Mouse (Mus musculus) frontal cortex, postnatal 25 days (tissue): ENCODE results near the gene Stambpl1.
"Not testable (repeated sequence)": the region's sequence is repeated elsewhere in the genome, so short reads cannot be mapped to it uniquely, and the experiment has no call there.

Experiments used
- DNase-seq, 2 experiments: peaks; one replicate each; pipeline ENCODE4 v3.0.0; 2022; ENCODE audit warnings: low spot score in 2 of 2

The Stambpl1 gene

DNA sequence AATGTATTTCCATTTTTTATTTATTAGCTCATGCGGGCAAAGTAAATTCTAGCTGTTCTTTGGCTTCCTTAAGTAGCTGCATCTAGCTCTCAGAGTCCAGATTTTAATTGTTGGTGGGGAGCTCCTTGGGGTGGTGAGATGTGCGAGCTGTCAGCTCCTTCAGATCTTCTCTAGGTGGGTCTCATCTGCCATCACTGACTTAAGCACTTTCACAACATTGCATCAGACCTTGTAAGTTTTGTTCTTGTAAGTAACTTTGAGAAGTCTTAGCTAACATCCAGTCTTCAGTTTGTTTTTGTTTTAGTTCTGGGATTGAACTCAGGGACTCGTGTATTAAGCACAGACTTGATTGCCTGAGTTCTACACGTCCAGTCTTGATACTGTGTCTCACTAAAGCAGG lies 6.9 kb downstream of the Stambpl1 start:
- no peak for DNase-seq

DNA sequence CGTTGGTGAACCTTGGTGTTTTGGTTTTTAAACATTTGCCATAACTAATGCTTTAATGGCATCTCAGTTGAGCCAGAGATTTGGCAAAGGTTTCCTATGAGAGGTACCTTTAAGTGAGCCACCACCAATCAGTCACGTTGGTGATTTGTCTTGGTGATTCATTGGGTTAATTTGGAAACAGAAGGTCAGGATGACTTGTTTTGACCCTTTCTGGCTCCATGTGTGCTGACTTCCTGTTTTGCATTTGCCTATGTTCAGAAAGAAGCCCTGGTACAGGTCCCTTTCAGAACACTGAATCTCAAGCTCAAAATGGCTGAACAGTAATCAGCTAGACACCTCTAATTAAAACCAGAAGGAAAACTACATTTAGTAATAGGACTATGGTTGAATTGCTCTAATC lies 7.5 kb downstream of the Stambpl1 start:
- DNase-seq = no peak

DNA sequence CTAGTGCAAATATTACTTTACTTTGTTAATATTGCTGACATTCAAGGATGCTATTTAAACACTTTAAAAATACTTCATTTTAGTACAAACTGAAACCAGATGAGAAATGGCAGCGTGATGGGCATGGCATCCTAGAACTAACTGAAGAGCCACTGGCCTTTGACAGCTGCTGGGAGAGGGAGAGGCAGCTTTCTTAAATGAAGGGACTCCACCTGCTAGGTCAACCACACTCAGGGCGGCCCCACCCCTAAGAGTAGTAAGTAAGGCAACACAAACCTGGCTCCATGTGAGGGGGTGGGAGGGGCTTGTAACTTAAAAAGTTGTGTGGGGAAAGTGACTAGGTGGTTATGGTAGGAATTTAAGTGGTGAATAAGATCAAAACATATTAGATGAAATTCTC lies 10.6 kb downstream of the Stambpl1 start:
- DNase-seq = no peak

DNA sequence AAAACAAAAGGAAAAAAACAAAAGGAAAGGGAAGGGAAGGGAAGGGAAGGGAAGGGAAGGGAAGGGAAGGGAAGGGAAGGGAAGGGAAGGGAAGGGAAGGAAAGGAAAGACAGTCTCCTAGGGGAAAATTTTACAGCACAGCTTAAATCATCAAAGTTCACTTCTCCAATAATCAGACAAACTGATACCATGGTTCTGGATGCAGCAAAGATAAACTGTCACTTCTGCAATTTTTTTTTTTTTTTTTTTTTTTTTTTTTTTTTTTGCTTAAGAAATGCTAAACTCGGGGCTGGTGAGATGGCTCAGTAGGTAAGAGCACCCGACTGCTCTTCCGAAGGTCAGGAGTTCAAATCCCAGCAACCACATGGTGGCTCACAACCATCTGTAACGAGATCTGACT lies 14.1 kb downstream of the Stambpl1 start:
- DNase-seq = not testable (repeated sequence)

DNA sequence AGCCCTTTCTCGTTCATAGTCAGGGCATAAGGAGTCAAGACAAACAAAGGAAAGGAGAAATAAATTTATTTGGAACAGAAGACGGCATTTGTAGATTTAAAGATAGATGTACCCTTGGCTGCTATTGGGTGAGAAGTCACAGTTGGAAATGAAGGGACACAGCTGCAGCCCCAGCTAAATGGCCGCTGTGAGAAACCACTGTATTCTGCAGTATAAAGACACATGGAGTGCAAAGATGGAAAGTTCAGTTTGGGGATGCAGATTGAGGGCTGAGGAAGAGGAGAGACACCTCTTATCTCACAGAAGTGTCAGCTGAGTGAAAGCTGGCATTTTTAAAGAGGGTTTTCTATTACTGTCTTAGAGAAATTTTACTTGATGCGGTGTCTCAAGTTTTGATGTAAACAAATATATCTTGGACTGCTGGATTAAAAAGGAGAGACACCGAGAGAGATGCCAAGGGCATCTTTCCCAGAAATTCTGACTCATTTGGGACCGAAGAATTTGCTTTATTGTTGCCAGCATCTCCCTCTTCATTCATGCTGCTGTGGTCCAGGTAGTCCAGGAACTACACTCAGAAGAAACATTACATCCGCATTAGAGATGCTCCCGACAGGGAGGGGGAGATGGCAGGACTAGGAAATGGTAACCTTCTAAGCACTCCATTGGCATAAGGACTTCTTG lies 14.9 kb downstream of the Stambpl1 start:
- no peak for DNase-seq

DNA sequence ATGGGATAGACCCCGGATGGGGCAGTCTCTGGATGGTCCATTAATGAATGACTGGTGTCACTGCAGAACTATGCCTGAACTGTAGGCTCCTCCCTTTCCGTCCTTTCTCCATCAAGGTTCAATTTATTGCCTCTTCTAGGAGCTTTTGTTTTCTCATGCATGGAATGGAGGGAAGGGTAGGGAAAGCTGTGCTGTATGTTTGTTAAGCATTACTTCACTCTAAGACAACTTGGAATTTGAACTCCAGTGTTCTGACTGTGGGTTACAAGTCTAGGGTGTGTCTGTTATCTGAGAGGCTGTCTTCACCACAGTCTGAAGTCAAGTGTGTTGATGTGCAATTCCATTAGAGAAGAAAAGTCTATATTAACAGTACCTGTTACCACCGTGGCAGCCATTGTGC lies 17.0 kb downstream of the Stambpl1 start:
- DNase-seq = no peak

DNA sequence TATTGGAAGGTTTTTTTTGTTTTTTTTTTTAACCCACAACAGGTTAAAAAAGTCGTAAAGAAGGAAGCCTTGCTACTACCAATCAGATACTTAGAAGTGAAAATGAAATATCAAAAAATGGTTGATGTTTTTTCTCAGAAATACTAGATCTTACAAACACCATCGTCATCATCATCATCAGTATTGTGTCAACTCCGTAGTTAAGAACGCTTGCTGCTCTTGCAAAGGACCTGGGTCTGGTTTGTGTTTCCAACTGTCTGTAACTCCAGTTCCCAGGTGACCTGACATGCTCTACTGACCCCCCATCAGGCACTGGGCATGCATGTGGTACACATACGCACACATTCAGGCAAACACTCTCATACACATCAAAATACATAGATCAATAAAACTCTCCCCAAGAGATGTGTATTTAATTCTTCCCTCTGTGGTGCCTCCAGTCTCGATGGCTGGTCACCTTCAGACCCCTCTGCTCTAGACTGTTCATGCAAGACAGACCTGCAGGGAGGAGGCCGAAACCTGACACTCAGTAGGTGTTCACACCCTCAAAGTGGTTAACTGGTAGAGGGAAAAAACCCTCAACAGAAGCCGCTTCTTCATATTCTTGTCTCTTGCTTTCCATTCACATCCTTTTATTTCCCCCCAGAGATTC lies 18.0 kb downstream of the Stambpl1 start:
- DNase-seq = no peak

DNA sequence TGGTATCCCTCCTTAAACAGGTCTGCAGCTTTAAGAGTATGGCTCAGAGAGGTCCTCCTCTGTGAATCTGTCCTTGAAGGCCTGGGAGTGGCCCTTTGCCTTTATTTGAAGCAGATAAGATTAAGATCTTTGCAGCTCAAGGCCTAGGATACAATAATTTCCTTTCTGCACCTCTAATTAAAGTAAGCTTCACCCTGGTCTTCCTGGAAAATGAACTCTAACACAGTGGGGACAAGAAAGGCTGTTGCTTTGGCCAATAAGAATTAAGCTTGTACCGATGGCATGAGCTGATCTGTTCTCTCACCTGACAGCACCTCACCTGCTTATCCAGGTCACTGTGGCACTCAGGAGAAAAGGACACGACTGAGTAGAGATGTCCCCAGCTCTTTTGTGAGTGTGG lies 18.8 kb downstream of the Stambpl1 start:
- no peak for DNase-seq

DNA sequence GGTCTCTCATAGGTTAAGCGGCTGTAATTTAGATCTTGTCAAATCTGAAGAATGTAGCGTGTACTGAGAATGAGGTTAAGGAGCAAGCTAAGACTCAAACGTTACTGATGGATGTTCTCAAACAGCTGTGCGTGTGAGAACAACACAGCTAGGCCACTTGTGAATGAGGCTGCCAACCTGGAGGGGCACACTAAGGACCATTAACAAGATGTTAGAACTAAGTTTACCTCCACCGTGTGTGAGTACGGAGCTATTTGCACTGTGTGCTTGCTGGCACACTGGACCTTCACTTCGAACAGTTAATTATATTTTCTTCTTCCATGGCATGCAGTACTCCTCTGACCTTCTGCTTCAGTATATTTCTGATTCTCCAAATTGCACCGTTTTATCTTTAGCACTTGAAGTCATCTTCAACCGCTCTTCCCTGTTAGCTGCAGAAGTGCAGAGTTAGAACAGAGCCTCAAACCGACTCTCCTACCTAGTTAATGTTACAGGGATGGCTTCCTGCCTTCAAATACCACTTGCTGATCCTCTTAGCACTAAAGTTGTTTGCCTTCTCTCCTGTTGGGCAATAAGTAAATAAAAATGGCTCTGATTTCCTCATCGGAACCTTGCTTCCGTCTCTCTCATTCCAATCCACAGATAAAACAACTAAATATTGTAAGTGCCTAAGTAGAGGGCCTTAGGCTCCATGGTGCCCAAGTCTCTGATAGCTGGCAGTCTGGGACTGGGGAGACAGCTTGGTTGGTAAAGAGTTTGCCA lies 20.6 kb downstream of the Stambpl1 start:
- DNase-seq = no peak

DNA sequence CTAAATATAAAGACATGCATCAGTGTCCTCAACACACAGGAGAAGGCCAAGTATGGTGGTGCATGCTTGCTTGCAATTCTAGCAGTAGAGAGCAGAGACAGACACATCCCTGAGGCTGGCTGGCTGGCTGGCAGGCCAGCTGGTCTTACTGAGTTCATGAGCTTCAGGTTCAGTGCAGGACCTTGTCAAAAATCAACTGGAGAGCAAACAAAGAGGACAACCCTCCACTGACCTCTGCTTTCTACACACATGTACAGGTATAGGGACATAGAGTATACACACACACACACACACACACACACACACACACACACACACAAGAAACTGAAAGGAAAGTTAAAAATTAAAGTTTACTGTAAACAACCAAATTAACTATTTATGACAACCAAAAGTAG lies 21.2 kb downstream of the Stambpl1 start:
- DNase-seq = no peak

DNA sequence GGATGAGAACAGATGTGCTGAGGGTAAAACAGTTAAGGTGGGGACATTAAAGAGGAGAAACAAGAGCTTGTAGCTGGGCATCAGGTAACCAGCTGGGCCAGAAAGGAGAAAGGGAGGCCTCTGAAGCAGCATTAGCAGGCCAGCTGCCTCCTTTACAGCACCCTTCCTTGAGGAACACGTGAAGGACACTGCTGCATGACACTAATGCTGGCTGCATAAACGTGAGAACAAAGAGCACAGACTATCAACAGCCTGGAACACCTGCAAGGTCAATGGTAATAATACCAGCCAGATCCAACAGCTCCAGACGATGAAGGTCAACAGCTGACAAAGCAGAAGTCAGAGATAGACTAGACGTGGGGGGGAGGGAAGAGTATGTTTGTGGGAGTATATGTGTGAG lies 22.1 kb downstream of the Stambpl1 start:
- DNase-seq = no peak

DNA sequence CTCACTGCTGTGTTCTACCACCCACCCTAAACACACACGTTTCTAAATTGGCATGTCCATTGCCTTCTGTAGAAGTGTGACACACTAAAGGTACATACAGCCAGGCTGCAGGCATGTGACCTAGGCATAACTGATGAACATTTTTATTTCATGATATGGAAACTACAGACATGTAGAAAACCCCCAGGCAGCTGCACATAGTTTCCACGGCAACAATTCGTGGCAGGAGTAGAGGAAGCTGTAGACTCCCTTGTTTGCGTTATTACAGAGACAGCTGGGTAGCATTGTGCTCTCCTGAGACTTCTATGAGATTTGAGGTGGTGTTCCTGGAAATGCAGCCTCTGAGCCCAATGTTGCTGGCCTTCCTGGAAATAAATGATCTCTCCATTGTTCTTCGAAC lies 24.9 kb downstream of the Stambpl1 start:
- DNase-seq = peak in 1 of 2 experiments; percentile 18

DNA sequence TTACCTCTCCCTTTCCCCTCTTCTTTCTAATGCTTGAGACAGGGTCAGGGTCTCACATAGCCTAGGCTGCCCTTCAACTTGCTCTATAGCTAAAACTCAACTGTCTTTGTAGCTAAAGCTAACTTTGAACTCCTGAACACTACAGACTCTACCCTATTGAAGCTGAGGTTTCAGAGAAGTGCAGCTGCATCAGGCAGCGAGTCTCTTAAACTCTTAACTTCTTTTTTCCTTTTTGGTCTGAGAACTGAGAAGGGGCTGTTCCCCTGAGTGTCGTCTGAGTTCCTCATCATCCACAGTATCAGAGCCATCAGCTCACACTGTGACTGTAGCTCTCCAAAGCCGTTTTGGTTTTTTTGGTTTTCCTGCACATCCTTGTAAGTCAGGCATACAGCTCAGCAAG lies 25.7 kb downstream of the Stambpl1 start:
- no peak for DNase-seq

DNA sequence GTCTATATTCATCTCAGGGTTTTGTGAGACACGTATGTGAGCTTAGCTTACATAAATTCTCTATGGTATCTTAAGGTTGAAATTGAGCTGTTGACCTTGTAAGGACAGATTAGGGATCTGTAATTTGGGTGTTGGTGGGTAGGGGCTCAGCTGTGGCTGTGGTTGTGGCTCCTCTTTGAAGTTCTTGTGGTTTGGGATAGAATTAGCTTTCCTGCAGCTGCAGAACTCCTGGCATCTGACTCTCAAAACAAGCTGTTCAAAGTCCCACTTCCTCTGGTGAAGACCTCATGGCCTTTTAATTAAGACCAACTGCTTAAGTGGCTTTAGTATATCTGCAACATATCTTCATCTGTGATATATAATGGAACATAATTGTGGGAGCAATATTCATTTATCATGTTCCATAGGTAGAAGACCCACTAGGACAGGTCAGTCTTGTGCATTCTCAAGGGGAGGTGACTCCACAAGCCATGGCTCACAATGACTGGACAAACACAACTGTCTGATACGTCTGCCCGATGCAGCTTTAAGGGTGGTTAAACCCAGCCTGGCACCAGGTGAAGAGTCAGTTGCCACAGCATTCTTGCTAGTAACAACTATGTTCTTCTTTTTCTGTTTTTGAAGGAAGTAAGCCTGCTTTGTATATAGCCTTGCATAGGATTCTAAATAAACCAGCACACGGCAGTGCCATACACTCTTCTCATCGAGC lies 27.4 kb downstream of the Stambpl1 start:
- no peak for DNase-seq

DNA sequence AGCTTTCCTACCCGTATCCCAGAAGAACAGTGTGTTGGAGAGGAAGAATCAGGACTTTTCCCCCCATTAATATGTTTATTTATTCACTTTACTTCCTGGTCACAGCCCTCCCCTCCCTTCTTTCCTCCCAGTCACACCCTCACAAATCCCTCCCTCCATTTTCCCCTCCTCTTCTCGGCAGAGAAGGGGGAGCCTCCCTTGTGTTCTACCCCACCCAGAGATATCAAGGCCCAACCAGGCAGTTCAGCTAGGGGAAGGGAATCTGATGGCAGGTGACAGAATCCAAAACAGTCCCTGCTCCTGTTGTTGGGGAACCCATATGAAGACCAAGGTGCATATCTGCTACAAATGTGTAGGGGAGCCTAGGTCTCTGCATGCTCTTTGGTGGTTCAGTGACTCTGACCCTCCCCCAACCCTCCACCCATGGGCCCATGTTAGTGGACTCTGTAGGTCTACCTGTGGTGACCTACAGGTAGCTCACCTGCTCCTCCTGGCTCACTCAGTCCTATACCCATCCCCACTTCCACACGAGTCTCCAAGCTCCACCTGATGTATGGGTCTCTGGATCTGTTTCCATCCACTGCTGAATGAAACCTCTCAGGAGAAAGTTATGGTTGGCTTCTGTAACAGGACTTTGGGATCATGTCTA lies 28.8 kb downstream of the Stambpl1 start:
- DNase-seq = no peak

DNA sequence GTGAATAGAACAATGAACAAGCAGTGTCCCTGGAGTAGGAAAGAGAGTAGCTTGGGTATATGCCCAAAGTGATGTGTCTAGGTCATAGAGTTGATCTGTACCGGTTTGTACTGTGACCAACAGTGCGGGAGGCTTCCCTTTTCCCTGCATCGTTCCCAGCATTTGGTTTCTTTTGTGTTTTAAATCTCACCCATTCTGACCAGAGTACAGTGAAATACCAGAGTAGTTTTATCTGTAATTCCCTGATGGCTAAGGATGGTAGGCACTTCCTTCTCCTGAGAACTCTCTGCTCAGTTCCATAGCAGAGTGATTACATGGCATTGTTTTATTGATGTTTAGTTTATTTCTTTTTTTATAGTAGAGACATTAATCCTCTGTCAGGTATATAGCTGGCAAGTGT lies 30.8 kb downstream of the Stambpl1 start:
- DNase-seq = no peak

DNA sequence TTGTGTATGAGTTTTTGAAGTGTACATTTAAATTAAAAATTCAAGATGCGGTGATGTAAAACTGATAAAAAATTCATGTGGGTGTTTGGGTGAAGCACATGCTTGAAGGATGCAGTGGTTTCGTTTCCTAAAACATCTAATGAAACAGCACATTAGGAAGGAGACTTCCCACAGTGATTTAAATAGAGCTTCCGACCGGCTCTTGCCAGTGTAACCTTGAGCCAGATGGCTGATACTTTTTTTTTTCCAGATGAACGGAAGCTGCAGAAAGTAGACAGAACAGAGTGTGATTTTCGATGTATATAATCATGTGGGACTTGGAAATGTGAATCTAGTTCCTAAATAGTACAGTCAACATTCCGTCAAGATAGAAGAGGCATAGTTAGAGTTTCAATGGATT lies 39.6 kb downstream of the Stambpl1 start:
- DNase-seq = no peak

DNA sequence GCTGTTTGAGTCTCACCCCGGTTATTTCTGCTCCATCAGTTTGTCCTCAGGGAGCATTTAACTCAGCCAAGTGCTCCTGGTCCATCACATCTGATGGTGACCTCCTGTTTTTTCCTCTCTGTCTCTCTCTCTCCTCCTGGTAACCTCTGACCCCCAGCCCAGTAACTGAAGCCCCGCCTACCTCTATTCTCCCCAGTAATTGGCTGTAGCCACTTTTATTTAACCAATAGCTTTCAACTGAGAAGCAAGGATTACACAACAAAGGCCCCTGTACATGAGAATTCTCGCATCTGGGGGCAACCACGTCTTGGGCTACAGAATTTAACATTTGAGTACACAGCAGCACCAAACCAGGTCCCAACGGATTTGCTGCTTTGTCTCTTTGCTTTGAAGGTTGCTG lies 40.3 kb downstream of the Stambpl1 start:
- no peak for DNase-seq

DNA sequence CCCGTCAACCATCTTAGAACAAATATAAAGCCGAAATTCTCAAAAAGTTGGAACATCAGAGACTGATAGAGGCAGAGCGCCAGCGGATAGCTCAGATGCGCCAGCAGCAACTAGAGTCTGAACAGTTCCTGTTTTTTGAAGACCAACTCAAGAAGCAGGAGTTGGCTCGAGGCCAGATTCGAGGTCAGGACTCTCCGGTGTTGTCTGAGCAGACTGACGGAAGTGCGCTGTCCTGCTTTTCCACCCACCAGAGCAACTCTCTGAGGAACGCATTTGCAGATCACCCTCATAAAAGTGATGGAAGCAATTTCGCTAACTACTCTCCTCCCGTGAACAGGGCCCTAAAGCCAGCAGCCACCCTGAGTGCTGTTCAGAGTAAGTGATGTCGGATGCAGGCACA lies 41.9 kb downstream of the Stambpl1 start:
- peak; percentile 29 to 40 for DNase-seq

DNA sequence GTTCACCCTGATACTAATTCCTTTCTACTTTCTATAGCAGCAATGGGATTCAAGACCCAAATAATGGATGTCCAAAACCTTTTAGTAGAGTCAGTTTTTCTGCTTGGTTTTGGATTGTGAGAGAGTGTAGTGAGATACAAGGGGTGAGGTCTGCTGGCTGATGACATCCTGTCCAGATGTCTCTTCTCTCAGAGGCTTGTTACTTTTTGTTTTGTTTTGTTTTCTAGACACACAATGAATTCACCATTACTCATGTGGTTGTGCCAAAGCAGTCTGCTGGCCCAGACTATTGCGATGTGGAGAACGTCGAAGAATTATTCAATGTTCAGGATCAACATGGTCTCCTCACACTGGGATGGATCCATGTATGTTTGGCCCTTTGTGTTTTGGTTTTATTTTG lies 44.0 kb downstream of the Stambpl1 start:
- DNase-seq = no peak

DNA sequence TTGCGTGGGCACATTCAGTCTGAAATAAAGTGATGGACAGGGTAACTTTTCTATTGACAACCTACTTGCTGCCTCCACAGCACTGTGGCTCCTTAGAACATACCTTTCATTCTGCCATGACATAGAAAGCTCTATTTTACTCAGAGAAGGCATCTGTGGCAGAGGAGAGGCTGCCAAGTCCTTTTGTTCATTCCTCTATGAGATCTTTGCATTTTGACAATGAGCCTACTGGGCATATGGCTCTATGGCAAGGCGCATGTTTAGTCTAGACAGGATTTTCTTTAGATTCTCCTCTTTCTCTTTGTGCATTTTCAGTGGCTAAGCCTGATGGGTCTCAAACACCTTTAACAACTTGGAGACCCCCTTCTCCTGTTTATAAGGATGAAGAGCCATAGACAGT lies 45.7 kb downstream of the Stambpl1 start:
- no peak for DNase-seq
